In the genomic region with DNA sequence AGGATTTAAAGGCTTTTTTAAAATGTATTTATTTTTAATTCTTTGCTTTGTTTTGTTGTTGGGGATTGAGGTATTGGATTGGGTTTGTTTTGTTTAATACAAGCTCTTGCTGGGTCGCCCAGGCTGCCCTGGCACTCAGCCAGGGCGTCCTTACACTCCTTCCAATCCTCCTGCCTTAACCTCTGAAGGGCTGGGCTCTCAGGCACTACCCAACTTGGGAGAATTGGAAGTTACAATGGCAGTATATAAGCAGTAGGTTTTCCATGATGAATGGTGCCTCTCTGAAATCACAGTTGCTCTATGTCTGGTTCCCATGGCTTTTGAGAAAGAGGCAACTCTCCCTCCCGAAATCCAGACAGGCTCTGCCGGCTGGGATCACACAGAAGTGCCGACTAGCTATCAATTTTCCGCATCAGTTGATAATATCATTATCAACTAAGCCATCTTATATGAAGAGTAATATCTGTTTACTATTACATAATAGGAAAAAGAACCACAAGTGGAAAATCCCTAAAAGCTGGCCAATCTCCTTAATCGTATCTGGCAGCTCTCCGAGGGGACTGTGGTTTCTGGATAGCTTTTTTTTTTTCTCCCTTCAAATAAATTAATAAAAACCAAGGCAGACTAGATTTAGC, we compare ENCODE assay signal across 9 mouse cellular contexts. TPM values are rescaled to one million over a fixed set of nuclear protein-coding genes. Genes with fewer than 3 reads are reported as not detected.
A peak's percentile ranks its signal among the peaks of the same experiment; 100 is the strongest.
DNase-seq lines count a peak whose midpoint lies in the region; ATAC-seq and TF ChIP-seq lines count a peak whose summit lies in the region.
"Had no signal": no experiment of that assay in that cellular context is flagged by ENCODE, and none has a peak within 500 bp of the region (broad histone marks: within the 10 kb centered on the region; RNA-seq: fewer than 3 reads in every experiment).

No protein-coding gene starts in this region.

- no peaks in the 10 kb centered on the region for H3K36me3 ChIP-seq in forebrain, postnatal 0 days (ENCODE audit: insufficient read depth)
- H3K36me3 ChIP-seq in myocyte (ENCODE audit: control insufficient read depth, insufficient read depth) = no peaks in the 10 kb centered on the region

- peak overlapping the region; percentile 15; the same call in 1 of the 2 replicates for H3K9ac ChIP-seq in forebrain, postnatal 0 days

- H3K4me3 ChIP-seq in brown adipose tissue, adult 24 weeks (ENCODE audit: insufficient read depth, low read depth, low read length) = no peak overlapping the region
- H3K4me3 ChIP-seq in forebrain, postnatal 0 days (ENCODE audit: low read depth, low read length) = no peak overlapping the region
- H3K4me3 ChIP-seq in myocyte = no peak overlapping the region
- H3K4me3 ChIP-seq: erythroblast, embryonic 14.5 days had no signal

- no peaks in the 10 kb centered on the region for H3K79me2 ChIP-seq in myocyte (ENCODE audit: control insufficient read depth, insufficient read depth)

- H3K4me2 ChIP-seq in forebrain, postnatal 0 days (ENCODE audit: low read depth) = peak overlapping the region; percentile 19; the same call in 1 of the 2 replicates
- H3K4me2 ChIP-seq in myocyte (ENCODE audit: low read depth) = peak overlapping the region; percentile 74

- no peak overlapping the region for H3ac ChIP-seq in myocyte (ENCODE audit: control insufficient read depth, insufficient read length)

- TF ChIP-seq POLR2A in myocyte (IDR thresholded peaks at IDR 0.05; ENCODE audit: insufficient read length, low read depth) = no peak

- H3K9me3 ChIP-seq in forebrain, postnatal 0 days (ENCODE audit: low read length) = no peaks in the 10 kb centered on the region

- DNase-seq in kidney, adult 9 months = peak; percentile 19
- no peak for DNase-seq in kidney, adult 11 months
- peak; percentile 23 for DNase-seq in forebrain, postnatal 0 days
- no peak for DNase-seq in spleen, postnatal 4 days (ENCODE audit: low spot score in 2 of 2)
- DNase-seq in embryo, embryonic 11 days = no peak
- no peak for DNase-seq in testis, postnatal 10 days (ENCODE audit: low spot score)

- 25% methylated on average over 8 of the region's 8 CpGs for WGBS in forebrain, postnatal 0 days

- H3K27ac ChIP-seq in brown adipose tissue, adult 24 weeks (replicated peaks; ENCODE audit: low read depth, low read length) = peak overlapping the region; percentile 74
- peak overlapping the region; percentile 82 for H3K27ac ChIP-seq in forebrain, postnatal 0 days (ENCODE audit: low read depth, low read length)

- TF ChIP-seq CTCF in forebrain, postnatal 0 days (IDR thresholded peaks at IDR 0.05; ENCODE audit: low read depth) = no peak

- peaks cover 27% of the 10 kb centered on the region; the same call in 1 of the 2 replicates for H3K4me1 ChIP-seq in brown adipose tissue, adult 24 weeks (ENCODE audit: control insufficient read depth, insufficient read depth, insufficient read length, low read length)
- H3K4me1 ChIP-seq in forebrain, postnatal 0 days (ENCODE audit: insufficient read depth) = peaks cover 12% of the 10 kb centered on the region

- H3K27me3 ChIP-seq in forebrain, postnatal 0 days (ENCODE audit: insufficient read depth, low read length) = no peaks in the 10 kb centered on the region
- H3K27me3 ChIP-seq in myocyte (ENCODE audit: control insufficient read depth, insufficient read depth, insufficient read length) = no peaks in the 10 kb centered on the region

- no peak for ATAC-seq in forebrain, postnatal 0 days

TF ChIP-seq in myocyte, 11 proteins besides CTCF, POLR2A, EP300 and RAD21:
- TF ChIP-seq REST (IDR thresholded peaks at IDR 0.05; ENCODE audit: insufficient read depth, insufficient read length) = no peak
- no peak for TF ChIP-seq E2F4 (IDR thresholded peaks at IDR 0.05; ENCODE audit: insufficient read depth)
- TF ChIP-seq MAX (IDR thresholded peaks at IDR 0.05; ENCODE audit: low read depth) = no peak
- no peak for TF ChIP-seq TCF12 (IDR thresholded peaks at IDR 0.05; ENCODE audit: insufficient read depth, poor library complexity, severe bottlenecking)
- TF ChIP-seq POLR2AphosphoS2 (IDR thresholded peaks at IDR 0.05; ENCODE audit: insufficient read length, low read depth) = no peak
- TF ChIP-seq MYOD1 (IDR thresholded peaks at IDR 0.05; ENCODE audit: control insufficient read depth in 1 of 3, insufficient read length in 2 of 3, low read depth in 2 of 3) = no peak

RNA-seq across cellular contexts. Expression of gene Sgk1, which starts 40.8 kb away (rescaled TPM):
- 27.6 and 37.6 TPM in 2 replicates for polyA plus RNA-seq in brown adipose tissue, adult 24 weeks (2012; ENCODE audit: insufficient read depth, insufficient read length, missing spikeins)
- 88.0 and 97.5 TPM in 2 replicates for total RNA-seq in forebrain, postnatal 0 days (2014; rRNA removed)
- 62.8 and 68.6 TPM in 2 replicates for polyA plus RNA-seq in forebrain, postnatal 0 days (2015; fragmentation: Nextera tagmentation; extraction: Ambion mirVana)
- polyA plus RNA-seq in myocyte (2012; fragmentation: generic; extraction: Trizol) = 10.3 TPM

Comparison
In these comparisons a context has a peak if more than half of its experiments do, and no peak if none do; other contexts are left out.
1. DNase-seq: peak in kidney, adult 9 months (single experiment) and forebrain, postnatal 0 days (single experiment); none in kidney, adult 11 months (single experiment), spleen, postnatal 4 days (0 of 2), embryo, embryonic 11 days (single experiment) and testis, postnatal 10 days (single experiment).